Mouse (Mus musculus): ENCODE results near the gene Ptgfrn.

DNA sequence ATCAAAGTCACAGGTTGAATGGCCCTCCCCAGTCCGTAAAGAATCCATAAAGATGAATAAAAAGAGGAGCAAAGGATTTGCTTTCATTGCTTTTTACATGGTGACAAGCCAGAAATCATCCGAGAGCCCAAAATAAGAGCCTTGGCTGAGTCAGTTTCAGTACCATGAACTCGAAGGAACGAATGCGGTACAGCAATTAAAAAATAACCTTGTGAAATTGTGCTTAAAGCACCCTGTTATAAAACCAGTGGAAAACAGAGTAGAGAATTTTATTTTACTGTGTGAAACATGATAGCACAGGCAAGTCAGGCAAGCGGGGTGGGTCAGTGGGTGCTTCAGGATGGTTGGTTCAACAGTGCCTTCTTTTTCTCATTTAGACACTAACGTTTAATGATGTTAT is 33.4 kb upstream of the Ptgfrn start:
- no peak for TF ChIP-seq CTCF (IDR thresholded peaks at IDR 0.05; ENCODE audit: insufficient read depth, low read length)
- TF ChIP-seq POLR2A (IDR thresholded peaks at IDR 0.05; ENCODE audit: borderline replicate concordance, extremely low read depth, low read depth, low read length): no peak

Measured in lung, adult 2 months (tissue).